Mouse (Mus musculus) kidney, postnatal 4 days (tissue): ENCODE results near the gene Galnt14.

Experiments
- DNase-seq, 2 experiments: peaks; one replicate each; pipeline ENCODE4 v3.0.0; 2021; ENCODE audit warnings: mixed read lengths in 2 of 2

Gene Galnt14

DNA sequence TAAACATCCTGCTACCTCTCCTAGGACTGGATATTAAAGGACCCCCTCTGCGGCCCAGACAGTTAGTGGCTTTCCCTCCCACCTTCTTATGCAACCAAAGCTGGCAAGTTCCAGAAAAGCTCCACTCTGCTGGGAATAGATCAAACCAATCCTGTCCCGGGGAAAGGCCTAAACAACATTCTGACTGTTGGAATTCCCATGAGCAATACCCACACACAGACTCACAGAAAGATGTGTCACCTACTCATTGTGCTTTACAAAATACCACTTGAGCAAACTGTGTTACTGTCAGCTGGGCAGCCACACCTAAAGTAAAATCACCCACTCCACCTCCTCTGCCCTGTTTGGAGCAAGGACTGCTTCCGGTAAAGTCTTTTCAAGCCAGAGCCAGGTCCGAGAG is 207.6 kb downstream of the Galnt14 start:
- no peak for DNase-seq

DNA sequence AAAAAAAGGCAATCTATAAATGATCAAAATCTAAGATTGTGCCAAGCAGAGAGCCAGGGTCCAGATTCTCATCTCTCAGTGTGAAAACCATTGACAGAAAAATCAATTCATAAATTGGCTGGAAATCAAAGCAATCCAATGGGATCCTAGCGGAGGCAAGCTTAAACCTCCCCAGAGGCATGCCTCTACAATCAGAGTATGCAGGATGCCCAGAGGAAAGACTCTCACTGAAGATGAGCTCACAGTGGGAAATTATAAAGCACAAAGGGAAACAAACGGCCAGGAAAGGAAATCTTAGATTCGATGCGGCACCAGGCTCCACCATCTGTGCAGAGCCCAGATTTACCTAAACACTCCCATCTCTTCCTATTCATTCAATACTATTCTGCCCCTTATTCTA is 220.7 kb downstream of the Galnt14 start:
- no peak for DNase-seq

DNA sequence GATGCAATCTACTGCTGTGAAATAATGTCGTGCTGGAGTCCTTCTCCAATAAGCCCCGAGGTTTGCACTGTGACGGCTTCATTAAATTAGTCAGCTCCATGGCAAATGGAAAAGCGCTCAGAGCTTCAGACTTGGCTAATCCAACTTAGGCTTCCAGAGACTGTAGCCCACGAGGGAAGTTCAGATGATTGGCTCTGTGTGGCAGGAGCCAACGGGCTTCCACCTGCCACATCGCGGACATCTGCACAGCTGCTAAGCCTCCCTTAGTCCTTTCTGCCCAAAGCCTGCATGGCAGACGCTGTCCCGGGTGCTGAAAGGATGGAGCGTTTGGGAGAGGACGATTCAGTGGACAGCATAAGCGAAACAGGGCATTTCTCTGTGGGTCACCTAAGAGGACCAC is 222.5 kb downstream of the Galnt14 start:
- peak; percentile 88 for DNase-seq

DNA sequence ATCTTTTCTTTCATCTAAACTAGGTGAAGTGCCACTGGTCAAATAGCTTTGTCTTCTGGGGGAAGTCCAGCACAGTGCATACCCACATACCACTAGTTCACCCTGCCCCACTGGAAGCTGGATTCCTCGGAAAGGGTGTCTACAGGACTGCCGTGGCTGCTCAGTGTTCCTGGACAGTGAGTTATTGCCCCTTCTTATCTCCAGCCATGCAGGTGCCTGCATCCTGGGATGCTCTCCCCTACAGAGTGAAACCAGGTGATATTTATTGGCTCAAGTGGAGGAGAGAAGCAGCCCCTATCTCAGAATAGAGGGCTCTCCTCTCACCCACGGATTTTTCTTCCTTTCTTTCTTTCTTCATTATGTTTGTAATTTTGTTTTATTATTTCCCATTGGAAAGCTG is 222.9 kb downstream of the Galnt14 start:
- DNase-seq, result no peak

DNA sequence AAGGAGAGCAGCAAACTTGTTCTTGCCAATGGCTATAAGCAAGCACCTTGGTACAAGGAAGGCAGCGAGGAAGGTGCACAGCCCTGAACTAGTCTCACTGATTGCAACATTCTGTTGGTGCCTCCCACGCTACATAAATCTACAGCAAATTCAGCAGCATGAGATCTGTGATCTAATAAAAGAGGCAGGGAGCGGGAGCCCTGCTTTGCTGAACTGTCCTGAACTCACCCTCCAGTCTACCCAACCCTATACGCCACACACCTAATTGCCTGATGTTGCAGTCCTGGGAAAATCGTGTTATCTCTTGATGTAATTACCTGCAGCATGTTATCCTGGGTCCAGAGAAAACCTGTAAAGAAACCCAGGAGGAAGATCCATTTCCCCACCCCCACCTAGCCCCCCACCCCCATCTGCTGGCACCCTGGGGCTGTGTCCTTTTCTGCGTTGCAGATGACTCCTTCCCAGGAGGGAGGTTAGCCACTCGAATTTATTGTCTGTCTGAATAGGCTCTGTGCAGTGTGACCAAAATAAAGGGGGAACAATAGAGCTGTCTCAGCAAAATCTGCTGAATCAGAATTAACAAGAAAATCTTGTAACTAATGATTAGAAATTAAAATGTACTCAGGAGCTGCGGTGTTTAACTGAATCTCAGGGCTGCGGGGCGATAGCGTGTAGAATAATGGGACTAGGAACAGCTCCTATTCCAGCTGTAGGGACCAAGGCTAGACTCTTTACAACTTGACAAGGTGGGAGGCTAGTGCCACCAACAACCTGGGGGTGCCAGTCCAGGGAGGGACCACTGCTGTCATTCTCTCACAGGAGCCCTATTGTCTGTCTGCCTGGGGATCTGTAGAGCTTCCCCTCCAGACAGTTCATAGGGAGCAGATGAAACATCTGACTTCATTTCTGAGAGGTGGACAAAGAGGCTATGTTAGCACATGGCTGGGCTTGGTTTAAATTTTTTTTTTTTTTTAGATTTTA is 232.9 kb downstream of the Galnt14 start:
- no peak for DNase-seq

DNA sequence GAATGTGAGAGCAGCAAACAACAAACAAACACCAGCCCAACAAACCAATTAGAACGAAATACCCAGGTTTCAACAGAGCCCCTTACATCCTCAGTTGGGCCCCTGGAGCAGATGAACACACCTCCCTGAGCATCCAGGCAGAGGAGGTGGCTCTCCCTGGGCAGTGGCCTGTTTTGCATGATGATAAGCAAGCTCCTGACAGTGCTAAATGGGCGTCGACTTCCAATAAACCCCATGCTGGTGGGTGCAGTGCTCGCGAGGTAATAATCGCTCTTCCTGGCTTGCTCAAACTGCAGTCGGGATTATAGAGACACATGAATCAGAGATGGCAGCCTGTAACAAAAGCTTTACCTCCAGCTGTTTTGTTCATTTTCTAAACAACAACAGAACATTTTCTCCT is 235.9 kb downstream of the Galnt14 start:
- DNase-seq, result no peak

DNA sequence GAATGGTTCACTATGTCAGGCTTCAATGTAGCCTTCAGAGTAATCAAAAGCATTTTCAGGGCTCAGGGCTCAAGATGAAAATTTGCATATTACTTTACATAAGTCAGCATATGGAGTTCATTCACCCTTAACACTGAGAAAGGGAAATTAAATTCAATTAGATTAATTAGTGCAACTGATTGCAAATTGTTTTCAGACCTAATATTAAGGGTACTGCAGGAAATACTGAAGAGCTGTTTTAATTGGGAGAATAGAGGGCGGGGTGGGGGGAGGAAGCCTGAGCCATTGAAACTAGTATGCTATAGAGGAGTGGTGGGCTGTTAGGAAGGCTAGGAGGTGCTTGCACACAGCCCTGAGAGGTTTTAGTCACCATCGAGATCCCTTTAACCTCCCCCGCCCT is 237.2 kb downstream of the Galnt14 start:
- no peak for DNase-seq

DNA sequence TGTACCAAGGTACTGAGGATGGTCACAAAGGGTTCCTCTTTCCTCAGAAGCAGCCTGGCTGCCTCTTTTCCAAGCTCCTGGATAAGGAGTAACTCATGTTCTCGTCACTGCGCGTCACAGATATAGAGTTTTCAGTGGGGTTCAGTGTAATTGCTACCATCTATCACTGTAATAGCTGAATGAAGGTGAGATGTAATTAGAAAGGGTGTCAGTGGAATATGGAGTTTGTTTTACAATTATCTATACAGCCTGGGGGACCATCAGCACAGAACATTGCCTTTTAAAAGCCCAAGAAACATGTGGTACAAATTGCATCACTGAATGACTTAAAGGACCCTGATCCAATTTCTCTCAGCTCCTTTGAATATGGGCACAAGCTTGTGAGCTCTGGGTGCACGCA is 249.4 kb downstream of the Galnt14 start:
- DNase-seq, result no peak

DNA sequence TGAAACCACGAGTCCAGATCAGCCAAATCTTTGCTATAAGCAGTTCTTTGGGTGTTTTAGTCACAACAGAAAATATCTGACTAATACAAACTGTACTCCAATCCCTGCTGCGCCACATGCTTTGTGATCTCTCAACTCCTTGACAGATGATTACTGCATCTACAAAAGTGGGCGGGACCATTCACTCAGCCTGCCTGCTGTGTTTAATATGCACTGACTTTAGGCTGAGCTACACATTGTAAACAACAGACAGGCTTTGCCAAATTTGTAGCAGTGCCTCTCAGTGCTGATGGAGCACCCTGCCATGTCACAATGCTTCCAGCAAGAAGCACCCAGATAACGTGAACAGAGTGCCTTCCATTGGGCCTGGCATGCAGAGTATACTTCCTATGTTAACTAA is 251.5 kb downstream of the Galnt14 start:
- DNase-seq, result no peak

DNA sequence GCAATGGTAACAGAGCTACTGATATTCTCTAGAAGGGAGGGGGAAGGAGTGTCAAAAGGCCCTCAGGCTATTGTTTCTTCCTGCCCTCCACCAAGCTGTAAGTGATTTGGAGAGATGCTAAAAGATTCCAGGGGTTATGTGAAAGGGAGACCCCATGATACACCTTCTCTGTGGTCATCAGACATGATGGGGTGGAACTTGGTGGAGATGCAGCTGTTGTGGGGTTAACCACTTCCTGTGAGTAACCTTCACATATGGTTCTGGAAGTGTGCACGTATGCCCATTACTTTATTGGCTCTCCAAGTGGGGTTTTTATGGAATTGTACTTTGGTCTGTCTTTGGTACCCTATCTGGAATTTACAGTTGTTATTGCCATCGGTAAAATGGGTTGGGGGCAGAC is 253.7 kb downstream of the Galnt14 start:
- DNase-seq, result no peak

DNA sequence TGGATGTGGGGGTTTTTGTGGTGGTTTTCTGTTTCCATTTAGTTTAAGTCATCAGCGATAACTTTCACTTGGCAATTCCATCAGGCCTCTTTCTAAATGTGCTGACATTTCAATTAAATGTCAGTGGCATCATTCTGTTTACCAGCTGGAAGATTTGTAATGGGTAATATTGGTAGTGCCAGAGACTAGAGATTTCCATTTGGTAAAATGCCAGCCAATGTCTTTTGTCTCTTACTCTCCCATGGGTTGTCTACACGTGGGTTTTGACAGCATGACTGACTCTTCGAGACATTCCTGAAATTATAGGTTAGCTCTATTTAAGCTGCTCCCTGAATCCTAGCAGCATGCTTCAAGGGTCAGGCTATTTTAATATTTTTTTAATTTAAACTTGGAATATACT is 256.6 kb downstream of the Galnt14 start:
- DNase-seq, result no peak

DNA sequence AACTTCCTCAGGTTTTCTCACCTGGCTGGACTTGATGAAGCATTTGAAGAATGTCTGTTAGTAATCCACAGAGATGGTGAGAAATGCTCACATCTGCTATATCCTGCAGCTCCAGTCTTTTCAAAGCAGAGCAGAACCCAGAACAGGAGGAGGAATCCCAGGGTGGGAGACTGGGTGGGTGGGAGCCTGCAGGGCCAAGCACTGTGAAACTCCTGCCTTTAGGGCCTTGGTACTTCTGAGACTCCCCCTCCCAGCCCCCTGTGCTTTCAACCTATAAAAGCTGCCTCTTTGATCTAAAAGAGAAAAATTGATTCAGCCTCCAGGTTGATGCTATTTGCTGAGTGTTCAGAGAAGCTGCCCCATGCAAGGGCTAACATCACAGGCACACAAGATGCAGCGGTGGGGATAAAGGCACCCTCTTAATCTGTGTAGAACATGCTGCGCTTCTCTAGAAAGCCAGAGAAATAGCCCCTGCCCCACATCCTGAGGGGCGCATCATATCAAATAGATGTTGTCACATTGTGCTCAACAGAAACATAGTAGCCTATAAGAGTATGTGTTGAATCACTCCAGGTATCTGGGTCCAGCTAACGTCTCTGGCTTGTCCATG is 258.0 kb downstream of the Galnt14 start:
- no peak for DNase-seq

DNA sequence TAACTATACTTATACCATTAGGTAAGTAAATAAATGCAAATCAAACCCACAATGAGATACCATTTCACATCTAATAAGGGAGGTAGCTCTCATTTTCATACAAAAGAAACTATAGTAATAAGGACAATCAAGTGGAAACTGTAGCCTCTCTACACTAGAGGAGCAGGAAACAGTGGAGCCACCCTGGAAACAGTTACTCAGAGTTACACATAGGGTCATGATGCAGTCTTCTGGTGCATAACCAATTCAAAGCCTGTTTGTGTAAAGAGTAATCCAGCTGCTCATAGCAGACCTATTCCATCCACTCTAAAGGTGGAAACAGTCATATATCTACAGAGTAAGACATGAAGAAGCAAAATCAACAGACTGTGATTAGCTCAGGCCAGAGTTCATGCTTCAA is 261.1 kb downstream of the Galnt14 start:
- no peak for DNase-seq
